In the genomic region with DNA sequence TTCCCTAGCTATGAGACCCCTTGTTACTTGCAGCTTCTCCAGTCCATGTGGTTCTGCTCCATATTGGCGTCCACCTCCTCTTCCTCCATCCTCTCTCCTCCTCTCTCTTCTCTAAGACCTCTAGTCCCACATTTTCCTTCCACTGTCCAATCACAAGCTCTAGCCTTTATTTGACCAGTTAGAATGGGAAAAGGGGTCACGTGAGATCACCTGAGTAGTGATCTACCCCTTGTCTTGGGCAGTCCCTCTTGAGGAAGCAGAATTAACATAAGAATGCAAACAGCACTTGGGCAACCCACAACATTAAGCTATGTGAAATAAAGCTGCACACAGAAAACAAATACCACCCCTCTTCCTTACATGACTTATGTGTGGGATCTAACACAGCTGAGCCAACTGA, we compare ENCODE assay signal across 44 mouse cellular contexts. TPM values are rescaled to one million over a fixed set of nuclear protein-coding genes. Genes with fewer than 3 reads are reported as not detected.
"Had no signal": no experiment of that assay in that cellular context is flagged by ENCODE, and none has a peak within 500 bp of the region (broad histone marks: within the 10 kb centered on the region; RNA-seq: fewer than 3 reads in every experiment).

No protein-coding gene starts in this region.

- H3K27me3 ChIP-seq: heart, embryonic 13.5 days; heart, embryonic 15.5 days; hindbrain, embryonic 13.5 days; hindbrain, embryonic 15.5 days; kidney, embryonic 15.5 days; limb, embryonic 12.5 days; liver, embryonic 13.5 days; liver, embryonic 15.5 days had no signal

- DNase-seq: gastrocnemius, postnatal 14 days; gastrocnemius, postnatal 36 days; heart, adult 18-20 months; kidney, adult 11 months; kidney, adult 2 months; kidney, adult 9 months; kidney, postnatal 14 days; kidney, postnatal 36 days; layer of hippocampus, adult 9-11 months; layer of hippocampus, postnatal 36 days; liver; liver, embryonic 13.5 days; liver, postnatal 0 days had no signal

- H3K9me3 ChIP-seq: kidney, embryonic 15.5 days; liver, embryonic 13.5 days; liver, embryonic 15.5 days had no signal

- H3K4me3 ChIP-seq: heart, embryonic 13.5 days; heart, embryonic 15.5 days; hindbrain, embryonic 13.5 days; hindbrain, embryonic 15.5 days; kidney, embryonic 15.5 days; limb, embryonic 10.5 days; limb, embryonic 12.5 days; liver, embryonic 13.5 days; liver, embryonic 15.5 days had no signal

- H3K36me3 ChIP-seq: kidney, embryonic 15.5 days; limb, embryonic 10.5 days; limb, embryonic 12.5 days; liver, embryonic 13.5 days; liver, embryonic 15.5 days had no signal

- H3K4me1 ChIP-seq: heart, embryonic 13.5 days; heart, embryonic 15.5 days; hindbrain, embryonic 13.5 days; hindbrain, embryonic 15.5 days; kidney, embryonic 15.5 days; limb, embryonic 10.5 days; limb, embryonic 12.5 days; liver, embryonic 13.5 days; liver, embryonic 15.5 days had no signal

- H3K27ac ChIP-seq: heart, embryonic 13.5 days; heart, embryonic 15.5 days; hindbrain, embryonic 13.5 days; hindbrain, embryonic 15.5 days; hindbrain, postnatal 0 days; kidney, embryonic 15.5 days; kidney, postnatal 0 days; limb, embryonic 10.5 days; limb, embryonic 12.5 days; liver, embryonic 13.5 days; liver, embryonic 15.5 days had no signal

RNA-seq across cellular contexts. Expression of gene Gm17651, which starts 53.3 kb away (rescaled TPM):
- total RNA-seq: gastrocnemius, adult 18-20 months; gastrocnemius, adult 8-10 months; gastrocnemius, postnatal 14 days; gastrocnemius, postnatal 36 days; heart, adult 18-20 months; heart, adult 8-10 months; heart, postnatal 25 days; hematopoietic stem cell, adult 5-6 weeks; hindbrain, postnatal 0 days; layer of hippocampus, adult 18-20 months; layer of hippocampus, adult 8-10 months; layer of hippocampus, postnatal 14 days; layer of hippocampus, postnatal 36 days; left cerebral cortex, adult 18-20 months; left cerebral cortex, adult 8-10 months; left cerebral cortex, postnatal 10 days; left cerebral cortex, postnatal 25 days had no signal
- polyA plus RNA-seq: gonadal fat pad, adult 2 months; heart, embryonic 11.5 days; heart, embryonic 13.5 days; heart, embryonic 15.5 days; heart, postnatal 0 days; hindbrain, embryonic 11.5 days; hindbrain, embryonic 13.5 days; hindbrain, embryonic 15.5 days; hindbrain, postnatal 0 days; intestine, embryonic 14.5 days; intestine, embryonic 16.5 days; kidney, adult 2 months; kidney, embryonic 15.5 days; kidney, postnatal 0 days; large intestine, adult 2 months; limb, embryonic 10.5 days; limb, embryonic 12.5 days; limb, embryonic 14.5 days; liver, embryonic 11.5 days; liver, embryonic 13.5 days; liver, embryonic 15.5 days; liver, postnatal 0 days had no signal
